ENCODE assay signal across 23 mouse cellular contexts in genomic region chr17:45917647-45918046, GRCm38 (mm10).
"Had no signal": no experiment of that assay in that cellular context is flagged by ENCODE, and none has a peak within 500 bp of the region (broad histone marks: within the 10 kb centered on the region; RNA-seq: fewer than 3 reads in every experiment).

No protein-coding gene starts in this region.

- H3K4me3 ChIP-seq: left cerebral cortex, adult 2 months; limb, embryonic 12.5 days; midbrain, embryonic 12.5 days; midbrain, embryonic 15.5 days; neural tube, embryonic 12.5 days; neural tube, embryonic 15.5 days had no signal

- H3K4me1 ChIP-seq: midbrain, embryonic 12.5 days; midbrain, embryonic 15.5 days; neural tube, embryonic 12.5 days; neural tube, embryonic 15.5 days had no signal

- H3K27ac ChIP-seq: left cerebral cortex, adult 2 months; liver, embryonic 14.5 days; midbrain, embryonic 12.5 days; midbrain, embryonic 15.5 days; neural tube, embryonic 12.5 days; neural tube, embryonic 15.5 days; stomach, postnatal 0 days had no signal

- H3K27me3 ChIP-seq: limb, embryonic 12.5 days; midbrain, embryonic 12.5 days; midbrain, embryonic 15.5 days; neural tube, embryonic 12.5 days; neural tube, embryonic 15.5 days had no signal

- H3K36me3 ChIP-seq: limb, embryonic 12.5 days; midbrain, embryonic 12.5 days; midbrain, embryonic 15.5 days; neural tube, embryonic 12.5 days; neural tube, embryonic 15.5 days had no signal

- H3K4me2 ChIP-seq: limb, embryonic 12.5 days; midbrain, embryonic 12.5 days; midbrain, embryonic 15.5 days; neural tube, embryonic 12.5 days; neural tube, embryonic 15.5 days had no signal

- ATAC-seq: intestine, embryonic 16.5 days; midbrain, embryonic 15.5 days had no signal

- H3K9ac ChIP-seq: limb, embryonic 12.5 days; liver, embryonic 14.5 days; midbrain, embryonic 12.5 days; midbrain, embryonic 15.5 days; neural tube, embryonic 12.5 days; neural tube, embryonic 15.5 days had no signal

- H3K9me3 ChIP-seq: midbrain, embryonic 12.5 days; midbrain, embryonic 15.5 days; neural tube, embryonic 12.5 days; neural tube, embryonic 15.5 days had no signal

- DNase-seq: kidney, adult 18-20 months; kidney, adult 9 months; kidney, postnatal 14 days; kidney, postnatal 4 days; layer of hippocampus, postnatal 36 days; lung, adult 2 months; lung, postnatal 14 days; lung, postnatal 4 days; right cerebral cortex, adult 18-20 months; right cerebral cortex, postnatal 14 days; right cerebral cortex, postnatal 4 days; thymus, adult 2 months; thymus, postnatal 14 days; thymus, postnatal 4 days had no signal
